Mouse (Mus musculus): ENCODE measurements around the gene Pde4b. TPM values are rescaled to one million over a fixed set of nuclear protein-coding genes. Genes with fewer than 3 reads are reported as not detected.

The Pde4b gene
- polyA plus RNA-seq, 1 experiment from 2014 or later: 23.8 TPM

GRCm38 (mm10) chr4:102421398-102421859, 334.1 kb downstream of the Pde4b start:
- H3K4me3 ChIP-seq (replicated peaks): peak overlapping the region; percentile 38
- WGBS: 25% methylated on average over 18 of the region's 18 CpGs

GRCm38 (mm10) chr4:102424104-102424503, 336.8 kb downstream of the Pde4b start:
- Histone ChIP-seq H3K4me3 (replicated peaks) (no peak overlapping the region), H3K9ac (replicated peaks) (no peak overlapping the region), H3K4me1 (replicated peaks) (peaks cover 14% of the 10 kb centered on the region), H3K9me3 (no peaks in the 10 kb centered on the region), H3K4me2 (replicated peaks) (no peak overlapping the region), H3K27ac (no peak overlapping the region), H3K27me3 (no peaks in the 10 kb centered on the region), H3K36me3 (no peaks in the 10 kb centered on the region)
- WGBS: 77% methylated on average over 3 of the region's 3 CpGs
- no peak for ATAC-seq

More at GRCm38 (mm10) chr4:102421398-102421859, 334.1 kb downstream of the Pde4b start:
- Histone ChIP-seq H3K9me3 (no peaks in the 10 kb centered on the region), H3K27ac (peak overlapping the region; percentile 74), H3K36me3 (no peaks in the 10 kb centered on the region), H3K4me2 (replicated peaks) (peak overlapping the region; percentile 57), H3K4me1 (replicated peaks) (peaks cover 14% of the 10 kb centered on the region), H3K9ac (replicated peaks) (peak overlapping the region; percentile 59), H3K27me3 (0 out of 2 replicates have a peak, but pooled peaks cover 2% of the 10 kb centered on the region)
- ATAC-seq: peak; percentile 77

- no peaks in the 10 kb centered on the region for H3K36me3 ChIP-seq
- WGBS: 69% methylated on average over 3 of the region's 3 CpGs
- no peak for ATAC-seq
Observed at GRCm38 (mm10) chr4:102425422-102425821, 338.1 kb downstream of the Pde4b start.

GRCm38 (mm10) chr4:102429730-102430341, 342.5 kb downstream of the Pde4b start:
- H3K9ac ChIP-seq (replicated peaks): no peak overlapping the region
- H3K4me1 ChIP-seq (replicated peaks): peaks cover 8% of the 10 kb centered on the region
- ATAC-seq: no peak
- H3K4me3 ChIP-seq (replicated peaks): no peak overlapping the region
- WGBS: 75% methylated on average over 4 of the region's 4 CpGs
- no peak overlapping the region for H3K4me2 ChIP-seq (replicated peaks)
- no peak overlapping the region for H3K27ac ChIP-seq
- no peaks in the 10 kb centered on the region for H3K36me3 ChIP-seq
- H3K27me3 ChIP-seq: no peaks in the 10 kb centered on the region
- no peaks in the 10 kb centered on the region for H3K9me3 ChIP-seq

More at GRCm38 (mm10) chr4:102425422-102425821, 338.1 kb downstream of the Pde4b start:
- Histone ChIP-seq H3K4me3 (replicated peaks) (no peak overlapping the region), H3K27ac (no peak overlapping the region), H3K4me2 (replicated peaks) (no peak overlapping the region), H3K4me1 (replicated peaks) (peaks cover 12% of the 10 kb centered on the region), H3K9ac (replicated peaks) (no peak overlapping the region), H3K27me3 (no peaks in the 10 kb centered on the region), H3K9me3 (no peaks in the 10 kb centered on the region)

- peaks cover 8% of the 10 kb centered on the region for H3K4me1 ChIP-seq (replicated peaks)
- no peaks in the 10 kb centered on the region for H3K9me3 ChIP-seq
- ATAC-seq: no peak
- H3K27ac ChIP-seq: 0 out of 2 replicates have a peak overlapping the region, but pooled peaks have one; percentile 9
- 40% methylated on average over 9 of the region's 9 CpGs for WGBS
- H3K4me3 ChIP-seq (replicated peaks): no peak overlapping the region
- no peaks in the 10 kb centered on the region for H3K27me3 ChIP-seq
- no peak overlapping the region for H3K4me2 ChIP-seq (replicated peaks)
- H3K36me3 ChIP-seq: no peaks in the 10 kb centered on the region
- no peak overlapping the region; the same call in 1 of the 2 replicates for H3K9ac ChIP-seq (replicated peaks)
Observed at GRCm38 (mm10) chr4:102432040-102432782, 344.9 kb downstream of the Pde4b start.

- no peak overlapping the region for H3K4me3 ChIP-seq (replicated peaks)
- H3K4me1 ChIP-seq (replicated peaks): peaks cover 3% of the 10 kb centered on the region; the same call in 1 of the 2 replicates
- H3K36me3 ChIP-seq: no peaks in the 10 kb centered on the region
- 0 out of 2 replicates have a peak overlapping the region, but pooled peaks have one; percentile 17 for H3K27ac ChIP-seq
- no peaks in the 10 kb centered on the region for H3K27me3 ChIP-seq
- 69% methylated on average over 5 of the region's 5 CpGs for WGBS
- no peak for ATAC-seq
- no peaks in the 10 kb centered on the region for H3K9me3 ChIP-seq
- no peak overlapping the region for H3K4me2 ChIP-seq (replicated peaks)
- no peak overlapping the region for H3K9ac ChIP-seq (replicated peaks)
Observed at GRCm38 (mm10) chr4:102439401-102440118, 352.2 kb downstream of the Pde4b start.

GRCm38 (mm10) chr4:102440119-102440481, 352.8 kb downstream of the Pde4b start:
- Histone ChIP-seq H3K9me3 (no peaks in the 10 kb centered on the region), H3K36me3 (no peaks in the 10 kb centered on the region), H3K27ac (no peak overlapping the region), H3K4me2 (replicated peaks) (no peak overlapping the region), H3K4me3 (replicated peaks) (no peak overlapping the region), H3K9ac (replicated peaks) (no peak overlapping the region), H3K4me1 (replicated peaks) (peaks cover 3% of the 10 kb centered on the region; the same call in 1 of the 2 replicates), H3K27me3 (no peaks in the 10 kb centered on the region)
- ATAC-seq: no peak
- WGBS: 71% methylated on average over 4 of the region's 4 CpGs

GRCm38 (mm10) chr4:102443533-102443932, 356.2 kb downstream of the Pde4b start:
- Histone ChIP-seq H3K4me1 (replicated peaks) (peaks cover 3% of the 10 kb centered on the region; the same call in 1 of the 2 replicates), H3K4me3 (replicated peaks) (no peak overlapping the region), H3K27me3 (no peaks in the 10 kb centered on the region), H3K36me3 (no peaks in the 10 kb centered on the region), H3K27ac (no peak overlapping the region), H3K9me3 (no peaks in the 10 kb centered on the region), H3K4me2 (replicated peaks) (no peak overlapping the region), H3K9ac (replicated peaks) (no peak overlapping the region)
- no peak for ATAC-seq
- WGBS: 71% methylated on average over 5 of the region's 5 CpGs

GRCm38 (mm10) chr4:102444501-102444900, 357.2 kb downstream of the Pde4b start:
- no peak for ATAC-seq
- no peak overlapping the region for H3K4me2 ChIP-seq (replicated peaks)
- H3K9ac ChIP-seq (replicated peaks): no peak overlapping the region
- no peaks in the 10 kb centered on the region for H3K27me3 ChIP-seq
- H3K9me3 ChIP-seq: no peaks in the 10 kb centered on the region
- WGBS: 55% methylated on average over 3 of the region's 3 CpGs
- peaks cover under 1% of the 10 kb centered on the region; the same call in 1 of the 2 replicates for H3K4me1 ChIP-seq (replicated peaks)
- no peak overlapping the region for H3K27ac ChIP-seq
- no peaks in the 10 kb centered on the region for H3K36me3 ChIP-seq
- H3K4me3 ChIP-seq (replicated peaks): no peak overlapping the region

- H3K9me3 ChIP-seq: no peaks in the 10 kb centered on the region
- no peak overlapping the region for H3K4me3 ChIP-seq (replicated peaks)
- ATAC-seq: no peak
- H3K27ac ChIP-seq: no peak overlapping the region
- H3K36me3 ChIP-seq: no peaks in the 10 kb centered on the region
- H3K4me2 ChIP-seq (replicated peaks): no peak overlapping the region
- WGBS: 78% methylated on average over 8 of the region's 8 CpGs
- no peaks in the 10 kb centered on the region for H3K27me3 ChIP-seq
- no peaks in the 10 kb centered on the region for H3K4me1 ChIP-seq (replicated peaks)
- no peak overlapping the region for H3K9ac ChIP-seq (replicated peaks)
Observed at GRCm38 (mm10) chr4:102446160-102446945, 359.0 kb downstream of the Pde4b start.

GRCm38 (mm10) chr4:102456426-102456825, 369.1 kb downstream of the Pde4b start:
- Histone ChIP-seq H3K9ac (replicated peaks) (no peak overlapping the region), H3K36me3 (no peaks in the 10 kb centered on the region), H3K4me1 (replicated peaks) (no peaks in the 10 kb centered on the region), H3K4me2 (replicated peaks) (no peak overlapping the region), H3K27ac (no peak overlapping the region), H3K4me3 (replicated peaks) (no peak overlapping the region), H3K9me3 (no peaks in the 10 kb centered on the region), H3K27me3 (no peaks in the 10 kb centered on the region)
- WGBS: 63% methylated on average over 3 of the region's 3 CpGs
- ATAC-seq: no peak

All from midbrain, embryonic 13.5 days (tissue).